ENCODE assay signal across 8 mouse cellular contexts in the genomic region with DNA sequence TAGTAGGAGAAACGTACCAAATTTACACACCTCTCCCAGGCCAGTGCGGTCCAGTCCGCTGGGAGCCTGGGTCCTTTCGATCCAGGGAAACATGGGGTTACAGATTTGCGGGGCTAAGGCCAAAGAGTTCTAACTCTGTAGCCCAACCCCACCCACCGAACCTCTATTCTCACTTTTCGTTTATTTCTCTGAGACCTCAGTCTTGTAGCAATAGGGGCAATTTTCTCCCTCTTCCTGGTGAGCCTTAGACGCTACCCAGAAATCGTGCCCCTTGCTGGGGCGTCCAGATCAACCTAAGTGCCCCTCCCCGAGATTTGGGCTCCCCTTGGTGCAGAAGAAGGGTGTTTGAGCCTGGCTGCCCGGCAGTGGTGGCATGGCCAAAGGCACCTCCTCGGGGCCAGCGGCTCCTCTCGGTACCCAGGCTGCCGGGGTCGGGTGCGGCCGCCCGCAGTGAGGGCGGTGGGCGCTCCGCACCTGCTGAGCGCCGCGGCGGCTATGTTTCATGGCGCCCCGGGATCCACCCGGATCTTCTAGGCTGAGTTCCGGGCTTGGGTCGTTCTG. TPM values are rescaled to one million over a fixed set of nuclear protein-coding genes. Genes with fewer than 3 reads are reported as not detected.
DNase-seq lines count a peak whose midpoint lies in the region; ATAC-seq and TF ChIP-seq lines count a peak whose summit lies in the region.

No protein-coding gene starts in this region.

- H3K36me3 ChIP-seq in lung, postnatal 0 days (ENCODE audit: insufficient read depth, low read length), result no peaks in the 10 kb centered on the region
- H3K36me3 ChIP-seq in hindbrain, embryonic 16.5 days (ENCODE audit: control insufficient read depth, insufficient read depth, low read length), result no peaks in the 10 kb centered on the region
- no peaks in the 10 kb centered on the region for H3K36me3 ChIP-seq in midbrain, postnatal 0 days (ENCODE audit: insufficient read depth, low read length)

- TF ChIP-seq CTCF in lung, postnatal 0 days (IDR thresholded peaks at IDR 0.05), result no peak
- TF ChIP-seq CTCF in midbrain, postnatal 0 days (IDR thresholded peaks at IDR 0.05), result no peak

- peak overlapping the region; percentile 88 for H3K4me2 ChIP-seq in lung, postnatal 0 days (replicated peaks; ENCODE audit: low read depth, low read length)
- peak overlapping the region; percentile 97 for H3K4me2 ChIP-seq in hindbrain, embryonic 16.5 days (ENCODE audit: low read length)
- H3K4me2 ChIP-seq in midbrain, postnatal 0 days (ENCODE audit: low read depth, low read length, poor library complexity, severe bottlenecking), result peak overlapping the region; percentile 98

- no peak for ATAC-seq in lung, postnatal 0 days
- ATAC-seq in hindbrain, embryonic 16.5 days, result no peak
- ATAC-seq in midbrain, postnatal 0 days (ENCODE audit: low FRiP score), result no peak

- no peak overlapping the region for H3K9ac ChIP-seq in lung, postnatal 0 days (replicated peaks; ENCODE audit: low read depth)
- H3K9ac ChIP-seq in hindbrain, embryonic 16.5 days (ENCODE audit: low read depth, low read length), result peak overlapping the region; percentile 86
- peak overlapping the region; percentile 70 for H3K9ac ChIP-seq in midbrain, postnatal 0 days (replicated peaks; ENCODE audit: low read length, poor library complexity, severe bottlenecking)

- no peak for TF ChIP-seq EP300 in lung, postnatal 0 days (IDR thresholded peaks at IDR 0.05)

- H3K27ac ChIP-seq in lung, postnatal 0 days (ENCODE audit: low read length), result no peak overlapping the region
- peak overlapping the region; percentile 89 for H3K27ac ChIP-seq in hindbrain, embryonic 16.5 days (ENCODE audit: low read depth, low read length)
- H3K27ac ChIP-seq in midbrain, postnatal 0 days (ENCODE audit: low read depth, low read length), result peak overlapping the region; percentile 92

- peak overlapping the region; percentile 62 for H3K4me3 ChIP-seq in lung, postnatal 0 days (ENCODE audit: low read depth, low read length)
- peak overlapping the region; percentile 58 for H3K4me3 ChIP-seq in hindbrain, embryonic 16.5 days (ENCODE audit: low read length)
- H3K4me3 ChIP-seq in midbrain, postnatal 0 days (ENCODE audit: low read depth, low read length), result peak overlapping the region; percentile 43

- intact Hi-C loops in gastrocnemius, postnatal 14 days (cut with DNase I; ENCODE audit: low total_unique reads), result no loop called here

- H3K4me1 ChIP-seq in lung, postnatal 0 days (ENCODE audit: insufficient read depth, low read depth, low read length), result peaks cover 22% of the 10 kb centered on the region
- H3K4me1 ChIP-seq in hindbrain, embryonic 16.5 days (ENCODE audit: control insufficient read depth, insufficient read depth, low read depth, low read length), result peaks cover 49% of the 10 kb centered on the region
- peaks cover 44% of the 10 kb centered on the region for H3K4me1 ChIP-seq in midbrain, postnatal 0 days (ENCODE audit: insufficient read depth, low read length)

- peak; percentile 18 for DNase-seq in cerebellum, adult 11 months
- DNase-seq in cerebellum, adult 11-12 months, result no peak
- no peak for DNase-seq in lung, postnatal 0 days (ENCODE audit: low spot score)
- no peak for DNase-seq in lung, postnatal 25 days (ENCODE audit: low spot score)
- no peak for DNase-seq in midbrain, postnatal 0 days (ENCODE audit: low spot score)
- no peak for DNase-seq in gastrocnemius, postnatal 25 days
- no peak for DNase-seq in gastrocnemius, postnatal 14 days

- 4% methylated on average over 30 of the region's 32 CpGs for WGBS in lung, postnatal 0 days
- WGBS in hindbrain, embryonic 16.5 days, result 1% methylated on average over 32 of the region's 32 CpGs
- WGBS in midbrain, postnatal 0 days, result 2% methylated on average over 32 of the region's 32 CpGs

- no peaks in the 10 kb centered on the region for H3K9me3 ChIP-seq in lung, postnatal 0 days (ENCODE audit: low read length)
- H3K9me3 ChIP-seq in hindbrain, embryonic 16.5 days (ENCODE audit: control insufficient read depth, low read length), result no peaks in the 10 kb centered on the region
- H3K9me3 ChIP-seq in midbrain, postnatal 0 days (ENCODE audit: low read length), result no peaks in the 10 kb centered on the region

- H3K27me3 ChIP-seq in lung, postnatal 0 days (replicated peaks; ENCODE audit: insufficient read depth, low read length), result peaks cover 65% of the 10 kb centered on the region
- H3K27me3 ChIP-seq in hindbrain, embryonic 16.5 days (replicated peaks; ENCODE audit: control insufficient read depth, insufficient read depth, low read length), result peaks cover 28% of the 10 kb centered on the region
- H3K27me3 ChIP-seq in midbrain, postnatal 0 days (ENCODE audit: insufficient read depth, low read length), result peaks cover 20% of the 10 kb centered on the region

RNA-seq across cellular contexts. Expression of gene Cbx8, which starts 14.9 kb away (rescaled TPM):
- 9.4 and 9.8 TPM in 2 replicates for polyA plus RNA-seq in lung, postnatal 0 days (2015; fragmentation: Nextera tagmentation; extraction: Ambion mirVana)
- 8.5 and 9.5 TPM in 2 replicates for polyA plus RNA-seq in hindbrain, embryonic 16.5 days (2015; fragmentation: Nextera tagmentation; extraction: Ambion mirVana)
- 14.9 and 15.5 TPM in 2 replicates for total RNA-seq in midbrain, postnatal 0 days (2014; rRNA removed)
- polyA plus RNA-seq in midbrain, postnatal 0 days (2015; fragmentation: Nextera tagmentation; extraction: Ambion mirVana), result 6.8 and 7.6 TPM in 2 replicates
- total RNA-seq in gastrocnemius, postnatal 25 days (2021), result 1 to 10 TPM; 1.4 to 1.8 TPM
- 1 to 10 TPM; 2.1 to 2.7 TPM for total RNA-seq in gastrocnemius, postnatal 14 days (2021)

RNA-seq across cellular contexts. Expression of gene Cbx4, which starts 30.4 kb away (rescaled TPM):
- 8.9 and 9.7 TPM in 2 replicates for polyA plus RNA-seq in lung, postnatal 0 days (2015; fragmentation: Nextera tagmentation; extraction: Ambion mirVana)
- 23.4 and 24.8 TPM in 2 replicates for polyA plus RNA-seq in hindbrain, embryonic 16.5 days (2015; fragmentation: Nextera tagmentation; extraction: Ambion mirVana)
- 48.6 and 53.4 TPM in 2 replicates for total RNA-seq in midbrain, postnatal 0 days (2014; rRNA removed)
- 30.5 TPM in 2 replicates for polyA plus RNA-seq in midbrain, postnatal 0 days (2015; fragmentation: Nextera tagmentation; extraction: Ambion mirVana)
- 1 to 10 TPM; 2.4 to 3.5 TPM for total RNA-seq in gastrocnemius, postnatal 25 days (2021)
- total RNA-seq in gastrocnemius, postnatal 14 days (2021), result 1 to 10 TPM; 4.7 to 5.9 TPM

RNA-seq across cellular contexts. Expression of gene Cbx2, which starts 32.9 kb away (rescaled TPM):
- polyA plus RNA-seq in lung, postnatal 0 days (2015; fragmentation: Nextera tagmentation; extraction: Ambion mirVana), result 6.2 and 6.9 TPM in 2 replicates
- polyA plus RNA-seq in hindbrain, embryonic 16.5 days (2015; fragmentation: Nextera tagmentation; extraction: Ambion mirVana), result 10.7 and 14.0 TPM in 2 replicates
- 9.6 and 10.6 TPM in 2 replicates for total RNA-seq in midbrain, postnatal 0 days (2014; rRNA removed)
- 5.6 and 6.7 TPM in 2 replicates for polyA plus RNA-seq in midbrain, postnatal 0 days (2015; fragmentation: Nextera tagmentation; extraction: Ambion mirVana)
- 1 to 10 TPM in 1 of 2 experiments, under 1 TPM in 1; 0.69 to 1.4 TPM for total RNA-seq in gastrocnemius, postnatal 25 days (2021)
- total RNA-seq in gastrocnemius, postnatal 14 days (2021), result 1 to 10 TPM; 1.4 to 1.9 TPM
